In genomic region chr4:34582476-34582875, GRCm38 (mm10) we compare ENCODE assay signal across 16 mouse cellular contexts. TPM values are rescaled to one million over a fixed set of nuclear protein-coding genes. Genes with fewer than 3 reads are reported as not detected.
A peak's percentile ranks its signal among the peaks of the same experiment; 100 is the strongest.
DNase-seq lines count a peak whose midpoint lies in the region; ATAC-seq and TF ChIP-seq lines count a peak whose summit lies in the region.
"Had no signal": no experiment of that assay in that cellular context is flagged by ENCODE, and none has a peak within 500 bp of the region (broad histone marks: within the 10 kb centered on the region; RNA-seq: fewer than 3 reads in every experiment).

No protein-coding gene starts in this region.

- H3ac ChIP-seq in myocyte (ENCODE audit: control insufficient read depth, insufficient read length): no peak overlapping the region

- H3K9me3 ChIP-seq in hindbrain, postnatal 0 days (ENCODE audit: low read length): no peaks in the 10 kb centered on the region
- no peaks in the 10 kb centered on the region for H3K9me3 ChIP-seq in hindbrain, embryonic 14.5 days (ENCODE audit: control insufficient read depth, low read length)
- H3K9me3 ChIP-seq: limb, embryonic 10.5 days had no signal

- TF ChIP-seq CTCF in hindbrain, postnatal 0 days (IDR thresholded peaks at IDR 0.05; ENCODE audit: low read depth): no peak

- H3K27me3 ChIP-seq in hindbrain, postnatal 0 days (ENCODE audit: insufficient read depth, low read length): no peaks in the 10 kb centered on the region
- H3K27me3 ChIP-seq in hindbrain, embryonic 14.5 days (ENCODE audit: control insufficient read depth, insufficient read depth, low read length): no peaks in the 10 kb centered on the region
- H3K27me3 ChIP-seq in myocyte (ENCODE audit: control insufficient read depth, insufficient read depth, insufficient read length): no peaks in the 10 kb centered on the region
- H3K27me3 ChIP-seq: Patski had no signal

- H3K9ac ChIP-seq in hindbrain, postnatal 0 days (replicated peaks; ENCODE audit: low read length): no peak overlapping the region
- H3K9ac ChIP-seq in hindbrain, embryonic 14.5 days: no peak overlapping the region

- H3K4me2 ChIP-seq in hindbrain, postnatal 0 days (ENCODE audit: low read depth, low read length): no peak overlapping the region
- H3K4me2 ChIP-seq in hindbrain, embryonic 14.5 days (replicated peaks): no peak overlapping the region
- H3K4me2 ChIP-seq in myocyte (ENCODE audit: low read depth): no peak overlapping the region

- no peaks in the 10 kb centered on the region for H3K79me2 ChIP-seq in myocyte (ENCODE audit: control insufficient read depth, insufficient read depth)

- 49% methylated on average over 5 of the region's 5 CpGs for WGBS in hindbrain, postnatal 0 days
- 59% methylated on average over 5 of the region's 5 CpGs for WGBS in hindbrain, embryonic 14.5 days

- peaks cover 58% of the 10 kb centered on the region for H3K36me3 ChIP-seq in hindbrain, postnatal 0 days (ENCODE audit: insufficient read depth, low read length)
- H3K36me3 ChIP-seq in hindbrain, embryonic 14.5 days (replicated peaks; ENCODE audit: control insufficient read depth, insufficient read depth): peaks cover 74% of the 10 kb centered on the region
- H3K36me3 ChIP-seq in myocyte (ENCODE audit: control insufficient read depth, insufficient read depth): peaks cover 37% of the 10 kb centered on the region

- H3K4me1 ChIP-seq in hindbrain, postnatal 0 days (ENCODE audit: insufficient read depth, low read length): no peaks in the 10 kb centered on the region
- no peaks in the 10 kb centered on the region for H3K4me1 ChIP-seq in hindbrain, embryonic 14.5 days (replicated peaks; ENCODE audit: control insufficient read depth, insufficient read depth, low read length)
- H3K4me1 ChIP-seq: limb, embryonic 10.5 days had no signal

- H3K27ac ChIP-seq in hindbrain, postnatal 0 days: no peak overlapping the region
- no peak overlapping the region for H3K27ac ChIP-seq in hindbrain, embryonic 14.5 days
- H3K27ac ChIP-seq: heart, adult 2 months; limb, embryonic 10.5 days; macrophage had no signal

- peak; percentile 28 for DNase-seq in adrenal gland, postnatal 10 days
- no peak for DNase-seq in adrenal gland, postnatal 4 days (ENCODE audit: low spot score in 2 of 2)
- DNase-seq in hindbrain, postnatal 0 days (ENCODE audit: low spot score): no peak
- no peak for DNase-seq in hindbrain, embryonic 14.5 days (ENCODE audit: low spot score)
- peak; percentile 49 for DNase-seq in ES-CJ7 (ENCODE audit: low read depth, low spot score)
- no peak for DNase-seq in cerebellum, adult 18-20 months
- no peak for DNase-seq in kidney, postnatal 14 days
- DNase-seq: B cell, adult 2 months; cerebellum, adult 2 months; heart, adult 2 months; kidney, postnatal 25 days; thymus, adult 18-20 months had no signal

- peak; percentile 36 for TF ChIP-seq POLR2A in myocyte (IDR thresholded peaks at IDR 0.05; ENCODE audit: insufficient read length, low read depth)

- no peak overlapping the region for H3K4me3 ChIP-seq in hindbrain, postnatal 0 days (ENCODE audit: low read length)
- no peak overlapping the region for H3K4me3 ChIP-seq in hindbrain, embryonic 14.5 days (replicated peaks; ENCODE audit: low read length)
- H3K4me3 ChIP-seq in myocyte: no peak overlapping the region
- H3K4me3 ChIP-seq: heart, adult 2 months; limb, embryonic 10.5 days had no signal

- ATAC-seq in hindbrain, postnatal 0 days: 0 out of 2 replicates have a peak, but pooled peaks have one; percentile 43
- no peak for ATAC-seq in hindbrain, embryonic 14.5 days (ENCODE audit: low FRiP score)
- ATAC-seq: Patski had no signal

TF ChIP-seq in myocyte, 11 proteins besides CTCF, POLR2A, EP300 and RAD21:
- TF ChIP-seq POLR2AphosphoS2 (IDR thresholded peaks at IDR 0.05; ENCODE audit: insufficient read length, low read depth): peak; percentile 52
- no peak for TF ChIP-seq SRF (IDR thresholded peaks at IDR 0.05; ENCODE audit: control insufficient read depth, insufficient read length, low read depth)
- no peak for TF ChIP-seq MAX (IDR thresholded peaks at IDR 0.05; ENCODE audit: low read depth)
- no peak for TF ChIP-seq E2F4 (IDR thresholded peaks at IDR 0.05; ENCODE audit: insufficient read depth)
- no peak for TF ChIP-seq TCF3 (IDR thresholded peaks at IDR 0.05; ENCODE audit: insufficient read length, low read depth)
- peak in 1 of 3 experiments; percentile 27 for TF ChIP-seq MYOD1 (IDR thresholded peaks at IDR 0.05; ENCODE audit: control insufficient read depth in 1 of 3, insufficient read length in 2 of 3, low read depth in 2 of 3)
- no peak for TF ChIP-seq TCF12 (IDR thresholded peaks at IDR 0.05; ENCODE audit: insufficient read depth, poor library complexity, severe bottlenecking)
- no peak for TF ChIP-seq USF1 (IDR thresholded peaks at IDR 0.05; ENCODE audit: low read depth)
- peak in 1 of 3 experiments; percentile 18 for TF ChIP-seq MYOG (IDR thresholded peaks at IDR 0.05; ENCODE audit: control insufficient read depth in 1 of 3, insufficient read depth in 1 of 3, insufficient read length in 2 of 3, low read depth in 2 of 3)
- no peak for TF ChIP-seq CEBPB (IDR thresholded peaks at IDR 0.05; ENCODE audit: insufficient read depth, poor library complexity, severe bottlenecking)
- no peak for TF ChIP-seq REST (IDR thresholded peaks at IDR 0.05; ENCODE audit: insufficient read depth, insufficient read length)
TF ChIP-seq in myocyte: peak in this region for 3.

RNA-seq across cellular contexts. Expression of gene Akirin2, which starts 31.7 kb away (rescaled TPM):
- total RNA-seq in adrenal gland, postnatal 10 days (2021): 10 to 100 TPM; 61.4 to 65.6 TPM
- total RNA-seq in adrenal gland, postnatal 4 days (2021): 10 to 100 TPM; 85.7 to 87.0 TPM
- total RNA-seq in hindbrain, postnatal 0 days (2014; rRNA removed): 75.7 and 82.1 TPM in 2 replicates
- polyA plus RNA-seq in hindbrain, postnatal 0 days (2015; fragmentation: Nextera tagmentation; extraction: Ambion mirVana): 77.5 and 82.5 TPM in 2 replicates
- polyA plus RNA-seq in hindbrain, embryonic 14.5 days (2014; fragmentation: Nextera tagmentation; extraction: Ambion mirVana): 92.5 and 93.7 TPM in 2 replicates
- 97.4 TPM for polyA plus RNA-seq in myocyte (2012; fragmentation: generic; extraction: Trizol)

RNA-seq across cellular contexts. Expression of gene Orc3, which starts 32.3 kb away (rescaled TPM):
- 10 to 100 TPM; 56.3 to 81.0 TPM for total RNA-seq in adrenal gland, postnatal 10 days (2021)
- total RNA-seq in adrenal gland, postnatal 4 days (2021): 10 to 100 TPM; 83.4 to 84.8 TPM
- total RNA-seq in hindbrain, postnatal 0 days (2014; rRNA removed): 68.0 and 68.9 TPM in 2 replicates
- 61.8 and 61.9 TPM in 2 replicates for polyA plus RNA-seq in hindbrain, postnatal 0 days (2015; fragmentation: Nextera tagmentation; extraction: Ambion mirVana)
- polyA plus RNA-seq in hindbrain, embryonic 14.5 days (2014; fragmentation: Nextera tagmentation; extraction: Ambion mirVana): 95.3 and 96.2 TPM in 2 replicates
- polyA plus RNA-seq in myocyte (2012; fragmentation: generic; extraction: Trizol): 20.0 TPM

RNA-seq across cellular contexts. Expression of gene Rars2, which starts 32.3 kb away (rescaled TPM):
- 10 to 100 TPM; 41.6 to 45.8 TPM for total RNA-seq in adrenal gland, postnatal 10 days (2021)
- 10 to 100 TPM; 40.0 to 48.6 TPM for total RNA-seq in adrenal gland, postnatal 4 days (2021)
- total RNA-seq in hindbrain, postnatal 0 days (2014; rRNA removed): 11.0 and 16.8 TPM in 2 replicates
- polyA plus RNA-seq in hindbrain, postnatal 0 days (2015; fragmentation: Nextera tagmentation; extraction: Ambion mirVana): 45.8 and 46.5 TPM in 2 replicates
- polyA plus RNA-seq in hindbrain, embryonic 14.5 days (2014; fragmentation: Nextera tagmentation; extraction: Ambion mirVana): 45.8 and 50.3 TPM in 2 replicates
- 15.4 TPM for polyA plus RNA-seq in myocyte (2012; fragmentation: generic; extraction: Trizol)

Comparison
In these comparisons a context has a peak if more than half of its experiments do, and no peak if none do; other contexts are left out.
1. DNase-seq: peak in adrenal gland, postnatal 10 days (single experiment) and ES-CJ7 (single experiment); none in adrenal gland, postnatal 4 days (0 of 2), hindbrain, postnatal 0 days (single experiment), hindbrain, embryonic 14.5 days (single experiment), cerebellum, adult 18-20 months (0 of 2) and kidney, postnatal 14 days (single experiment).